Mouse (Mus musculus) retina, embryonic 14.5 days (tissue): ENCODE measurements around the gene Bpifb2.

Source experiments
- DNase-seq: peaks from one replicate; pipeline ENCODE4 v3.0.0-alpha.2; 2015; ENCODE audit warnings: low spot score

The Bpifb2 gene

GRCm38 (mm10) chr2:153931125-153931524, 56.3 kb downstream of the Bpifb2 start:
- DNase-seq = no peak

- peak; percentile 10 for DNase-seq
Measured at GRCm38 (mm10) chr2:153933311-153933710, 58.5 kb downstream of the Bpifb2 start.

- no peak for DNase-seq
Measured at GRCm38 (mm10) chr2:153935348-153935747, 60.5 kb downstream of the Bpifb2 start.

GRCm38 (mm10) chr2:153937843-153938242, 63.0 kb downstream of the Bpifb2 start, which contains the start of gene Bpifb4:
Bpifb4 (plus strand) TSS chr2:153938212.
- no peak for DNase-seq

GRCm38 (mm10) chr2:153943537-153943936, 68.7 kb downstream of the Bpifb2 start:
- DNase-seq = peak; percentile 78

- DNase-seq = no peak
Measured at GRCm38 (mm10) chr2:153944567-153944966, 69.7 kb downstream of the Bpifb2 start.
